Mouse (Mus musculus): ENCODE results near the gene Aprt. TPM values are rescaled to one million over a fixed set of nuclear protein-coding genes. Genes with fewer than 3 reads are reported as not detected.

Aprt gene
- polyA plus RNA-seq, 2 experiments: 87.5 to 197 TPM

- Histone ChIP-seq H3K4me2 (ENCODE audit: low read depth) (no peak overlapping the region), H3K4me1 (replicated peaks; ENCODE audit: control insufficient read depth in 2 of 2, insufficient read depth in 2 of 2, low read length in 1 of 2) (peaks cover 36 to 51% of the 10 kb centered on the region in 2 experiments), H3K27me3 (ENCODE audit: control insufficient read depth, insufficient read depth, low read length) (no peaks in the 10 kb centered on the region), H3K36me3 (replicated peaks; ENCODE audit: control insufficient read depth, insufficient read depth, low read depth) (peaks cover 50% of the 10 kb centered on the region), H3K9ac (replicated peaks) (no peak overlapping the region), H3K9me3 (ENCODE audit: control insufficient read depth, low read length) (no peaks in the 10 kb centered on the region), H3K27ac (no peak overlapping the region), H3K4me3 (ENCODE audit: insufficient read depth in 1 of 2, low read depth in 2 of 2, low read length in 2 of 2) (no peak overlapping the region)
- no peak for TF ChIP-seq EP300 (IDR thresholded peaks at IDR 0.05; ENCODE audit: low read depth)
- no peak for TF ChIP-seq CTCF (IDR thresholded peaks at IDR 0.05; ENCODE audit: low read depth)
- WGBS (ENCODE audit: insufficient replicate concordance): 88% methylated on average over 11 of the region's 11 CpGs
- ATAC-seq (ENCODE audit: insufficient read depth) (no peak), DNase-seq (ENCODE audit: low read depth in 3 of 3, low spot score in 3 of 3) (no peak)
These were observed 5.6 kb downstream of the Aprt start for GRCm38 (mm10) chr8:122571153-122571552.

DNA sequence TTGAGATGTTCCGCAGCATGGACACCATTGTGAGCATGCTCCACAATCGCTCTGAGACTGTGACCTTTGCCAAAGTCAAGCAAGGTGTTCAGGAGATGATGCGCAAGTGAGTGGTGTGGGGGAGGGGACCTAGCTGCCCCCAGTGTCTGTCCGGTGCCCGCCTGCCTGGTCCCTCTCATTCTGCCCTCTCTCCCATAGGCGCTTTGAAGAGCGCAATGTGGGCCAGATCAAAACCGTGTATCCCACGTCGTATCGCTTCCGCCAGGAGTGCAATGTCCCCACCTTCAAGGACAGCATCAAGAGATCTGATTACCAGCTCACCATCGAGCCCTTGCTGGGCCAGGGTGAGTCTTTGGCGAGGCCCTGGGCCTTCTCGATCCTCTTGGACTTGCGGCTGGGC, 6.7 kb downstream of the Aprt start:
- Histone ChIP-seq H3K9me3 (ENCODE audit: control insufficient read depth, low read length) (no peaks in the 10 kb centered on the region), H3K27me3 (ENCODE audit: control insufficient read depth, insufficient read depth, low read length) (no peaks in the 10 kb centered on the region), H3K9ac (replicated peaks) (peak overlapping the region; percentile 99; the same call in 1 of the 2 replicates), H3K36me3 (replicated peaks; ENCODE audit: control insufficient read depth, insufficient read depth, low read depth) (peaks cover 50% of the 10 kb centered on the region), H3K4me3 (ENCODE audit: insufficient read depth in 1 of 2, low read depth in 2 of 2, low read length in 2 of 2) (peak overlapping the region; percentile 77 to 96), H3K27ac (no peak overlapping the region), H3K4me1 (replicated peaks; ENCODE audit: control insufficient read depth in 2 of 2, insufficient read depth in 2 of 2, low read length in 1 of 2) (peaks cover 26 to 40% of the 10 kb centered on the region in 2 experiments), H3K4me2 (ENCODE audit: low read depth) (peak overlapping the region; percentile 97)
- TF ChIP-seq EP300 (IDR thresholded peaks at IDR 0.05; ENCODE audit: low read depth): no peak
- no peak for TF ChIP-seq CTCF (IDR thresholded peaks at IDR 0.05; ENCODE audit: low read depth)
- no peak for DNase-seq (ENCODE audit: low read depth in 3 of 3, low spot score in 3 of 3)
- no peak for ATAC-seq (ENCODE audit: insufficient read depth)
- 93% methylated on average over 16 of the region's 16 CpGs for whole genome bisulfite sequencing (ENCODE audit: insufficient replicate concordance)

- no peak for ATAC-seq (ENCODE audit: insufficient read depth)
- Histone ChIP-seq H3K4me2 (ENCODE audit: low read depth) (peak overlapping the region; percentile 97), H3K27ac (peak overlapping the region; percentile 81), H3K36me3 (replicated peaks; ENCODE audit: control insufficient read depth, insufficient read depth, low read depth) (peaks cover 50% of the 10 kb centered on the region), H3K4me1 (replicated peaks; ENCODE audit: control insufficient read depth in 2 of 2, insufficient read depth in 2 of 2, low read length in 1 of 2) (peaks cover 22 to 34% of the 10 kb centered on the region in 2 experiments), H3K9ac (replicated peaks) (peak overlapping the region; percentile 99), H3K4me3 (ENCODE audit: insufficient read depth in 1 of 2, low read depth in 2 of 2, low read length in 2 of 2) (peak overlapping the region; percentile 77 to 96), H3K9me3 (ENCODE audit: control insufficient read depth, low read length) (no peaks in the 10 kb centered on the region), H3K27me3 (ENCODE audit: control insufficient read depth, insufficient read depth, low read length) (no peaks in the 10 kb centered on the region)
- 57% methylated on average over 9 of the region's 9 CpGs for whole genome bisulfite sequencing (ENCODE audit: insufficient replicate concordance)
- TF ChIP-seq EP300 (IDR thresholded peaks at IDR 0.05; ENCODE audit: low read depth) (no peak), CTCF (IDR thresholded peaks at IDR 0.05; ENCODE audit: low read depth) (peak; percentile 57)
- DNase-seq (ENCODE audit: low read depth in 3 of 3, low spot score in 3 of 3): no peak
These were observed 7.4 kb downstream of the Aprt start for GRCm38 (mm10) chr8:122569329-122569728.

DNA sequence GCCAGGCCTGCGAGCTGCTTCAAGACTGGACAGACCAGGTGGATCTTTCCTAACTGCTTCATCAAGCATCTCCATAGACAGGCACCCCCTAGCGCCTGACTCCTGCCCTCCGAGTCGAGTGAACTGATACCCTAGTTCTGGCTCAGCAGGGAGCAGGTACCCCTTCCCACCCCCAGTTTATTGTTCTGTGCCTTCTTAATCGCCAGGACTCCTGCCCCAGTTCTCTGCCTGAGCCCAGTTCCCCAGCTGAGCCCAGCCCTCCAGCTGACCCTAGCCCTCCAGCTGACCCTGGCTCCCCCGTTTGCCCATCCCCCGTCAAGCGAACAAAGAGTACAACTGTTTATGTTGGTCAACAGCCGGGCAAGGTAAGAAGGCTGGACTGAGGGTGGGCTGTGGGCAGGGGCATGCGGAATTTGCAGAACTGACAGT, 7.8 kb downstream of the Aprt start:
- Histone ChIP-seq H3K4me2 (ENCODE audit: low read depth) (peak overlapping the region; percentile 97), H3K27me3 (ENCODE audit: control insufficient read depth, insufficient read depth, low read length) (no peaks in the 10 kb centered on the region), H3K9me3 (ENCODE audit: control insufficient read depth, low read length) (no peaks in the 10 kb centered on the region), H3K36me3 (replicated peaks; ENCODE audit: control insufficient read depth, insufficient read depth, low read depth) (peaks cover 49% of the 10 kb centered on the region), H3K9ac (replicated peaks) (peak overlapping the region; percentile 99), H3K27ac (peak overlapping the region; percentile 81), H3K4me1 (replicated peaks; ENCODE audit: control insufficient read depth in 2 of 2, insufficient read depth in 2 of 2, low read length in 1 of 2) (peaks cover 18 to 29% of the 10 kb centered on the region in 2 experiments), H3K4me3 (ENCODE audit: insufficient read depth in 1 of 2, low read depth in 2 of 2, low read length in 2 of 2) (peak overlapping the region; percentile 77 to 96)
- no peak for DNase-seq (ENCODE audit: low read depth in 3 of 3, low spot score in 3 of 3)
- WGBS (ENCODE audit: insufficient replicate concordance): 11% methylated on average over 10 of the region's 10 CpGs
- TF ChIP-seq EP300 (IDR thresholded peaks at IDR 0.05; ENCODE audit: low read depth) (no peak), CTCF (IDR thresholded peaks at IDR 0.05; ENCODE audit: low read depth) (peak; percentile 68)
- ATAC-seq (ENCODE audit: insufficient read depth): no peak

DNA sequence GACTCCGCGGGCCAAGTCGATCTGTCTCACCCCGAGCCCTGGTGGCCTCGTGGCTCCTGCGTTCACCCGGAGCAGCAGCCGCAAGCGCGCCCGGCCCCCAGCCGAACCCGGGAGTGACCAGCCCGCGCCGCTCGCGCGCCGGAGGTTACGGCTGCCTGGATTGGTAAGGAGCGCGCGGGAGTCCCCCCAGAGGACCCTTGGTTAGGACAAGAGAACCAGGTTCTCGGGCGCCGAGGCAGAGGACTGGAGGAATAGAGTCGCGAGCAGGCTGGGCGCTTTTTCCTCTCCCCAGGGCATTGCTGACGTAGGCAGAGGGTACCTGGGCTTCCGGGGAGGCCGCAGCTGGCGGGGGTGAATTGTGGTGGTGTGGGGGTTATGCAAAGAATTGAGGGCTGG, 8.6 kb downstream of the Aprt start:
- peak; percentile 38 for ATAC-seq (ENCODE audit: insufficient read depth)
- no peak for TF ChIP-seq EP300 (IDR thresholded peaks at IDR 0.05; ENCODE audit: low read depth)
- TF ChIP-seq CTCF (IDR thresholded peaks at IDR 0.05; ENCODE audit: low read depth): no peak
- DNase-seq (ENCODE audit: low read depth in 3 of 3, low spot score in 3 of 3): no peak

More for the DNA sequence above, 8.6 kb downstream of the Aprt start:
- Histone ChIP-seq H3K9ac (replicated peaks) (peak overlapping the region; percentile 99), H3K4me3 (ENCODE audit: insufficient read depth in 1 of 2, low read depth in 2 of 2, low read length in 2 of 2) (peak overlapping the region; percentile 77 to 96), H3K4me1 (replicated peaks; ENCODE audit: control insufficient read depth in 2 of 2, insufficient read depth in 2 of 2, low read length in 1 of 2) (peaks cover 14 to 23% of the 10 kb centered on the region in 2 experiments), H3K36me3 (replicated peaks; ENCODE audit: control insufficient read depth, insufficient read depth, low read depth) (peaks cover 43% of the 10 kb centered on the region), H3K9me3 (ENCODE audit: control insufficient read depth, low read length) (no peaks in the 10 kb centered on the region), H3K27ac (peak overlapping the region; percentile 81), H3K4me2 (ENCODE audit: low read depth) (peak overlapping the region; percentile 97), H3K27me3 (ENCODE audit: control insufficient read depth, insufficient read depth, low read length) (no peaks in the 10 kb centered on the region)
- WGBS (ENCODE audit: insufficient replicate concordance): under 1% methylated on average over 34 of the region's 34 CpGs
